Mouse (Mus musculus) cerebral cortex, adult 2 months (tissue): ENCODE results near the gene Tbc1d13.

Source experiments
- WGBS: fragments of 180-500 bp; shearing (Covaris S2); methylation state at CpG from one replicate; pipeline ENCODE4 v1.1.7; 2018; 5-methylcytosine and 5-hydroxymethylcytosine counted together

Gene Tbc1d13

DNA sequence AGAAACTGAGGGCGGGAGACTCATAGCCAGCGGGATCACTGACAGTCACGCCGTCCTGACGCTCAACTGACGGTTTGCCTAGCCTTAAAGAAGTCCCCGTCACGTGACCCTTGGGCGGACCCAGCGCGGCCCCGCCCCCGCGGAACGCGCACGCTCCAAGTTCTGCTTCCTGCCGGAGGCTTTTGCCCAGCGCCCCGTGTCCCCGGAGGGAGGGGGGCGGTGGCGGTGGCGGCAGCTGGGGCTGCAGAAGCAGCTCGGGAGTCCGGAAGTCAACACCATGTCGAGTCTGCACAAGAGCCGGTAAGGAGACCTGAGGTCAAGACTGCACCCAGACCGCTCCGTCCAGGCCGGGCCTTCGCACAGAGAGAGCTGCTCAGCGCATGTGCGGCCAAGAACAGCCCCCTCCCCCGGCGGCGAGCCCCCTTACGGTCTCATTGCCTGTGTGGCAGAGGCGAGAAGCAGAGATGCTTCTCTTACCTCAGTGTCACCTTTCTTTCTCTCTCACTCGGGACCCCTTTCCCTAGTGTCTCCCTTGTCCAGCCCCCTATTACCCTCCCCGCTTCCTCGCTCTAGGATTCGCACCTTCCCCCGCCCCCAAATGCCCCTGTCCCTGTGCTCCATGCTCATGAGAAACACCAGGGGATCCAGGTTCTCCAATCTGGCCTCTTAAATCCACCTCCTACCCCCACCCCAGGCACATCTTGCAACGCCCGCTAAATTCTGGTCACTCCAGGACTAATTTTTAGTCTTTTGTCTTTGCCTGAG lies at the start of gene Tbc1d13:
Tbc1d13 (plus strand) TSS at position 134 of the 765 bp plus-strand sequence.
- under 1% methylated on average over 46 of the region's 46 CpGs for WGBS

DNA sequence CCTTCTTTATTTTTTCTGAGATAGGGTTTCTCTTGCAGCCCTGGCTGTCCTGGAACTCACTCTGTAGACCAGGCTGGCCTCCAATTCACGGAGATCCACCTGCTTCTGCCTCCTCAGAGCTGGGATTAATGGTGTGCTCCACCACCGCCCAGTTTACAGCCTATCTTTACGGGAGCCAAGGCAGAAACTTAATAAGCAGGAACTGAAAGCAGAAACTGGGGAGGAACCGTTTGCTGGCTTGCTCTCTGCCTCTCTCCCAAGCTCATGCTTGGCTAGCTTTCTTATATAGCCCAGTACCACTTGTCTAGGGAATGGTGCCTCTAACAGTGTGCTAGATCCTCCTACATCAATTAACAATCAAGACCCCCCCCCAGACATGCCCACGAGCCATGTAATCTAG lies 49.4 kb upstream of the Tbc1d13 start:
- 62% methylated on average over 5 of the region's 5 CpGs for WGBS

DNA sequence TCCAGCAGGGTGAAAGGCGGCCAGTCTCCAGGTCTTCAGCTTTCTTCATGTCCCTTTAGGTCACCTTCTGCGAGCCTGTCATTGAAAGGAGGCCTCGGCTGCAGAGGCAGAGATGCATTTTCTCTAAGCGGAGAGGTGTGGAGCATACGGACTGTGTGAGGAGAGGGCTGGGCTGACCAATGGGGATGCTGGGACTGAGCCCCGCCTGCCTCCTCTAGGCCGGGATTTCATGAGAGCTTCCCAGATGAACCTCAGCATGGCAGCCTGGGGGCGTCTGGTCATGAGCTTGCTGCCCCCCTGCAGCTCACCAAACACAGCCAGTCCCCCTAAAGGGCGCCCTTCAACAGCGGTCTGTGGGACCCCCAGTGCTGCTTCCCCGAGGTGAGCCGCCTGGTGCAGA lies 48.9 kb upstream of the Tbc1d13 start:
- 50% methylated on average over 12 of the region's 12 CpGs for WGBS

- WGBS: 93% methylated on average over 4 of the region's 4 CpGs
Observed at GRCm38 (mm10) chr2:30087310-30087709, 46.2 kb upstream of the Tbc1d13 start.

GRCm38 (mm10) chr2:30091521-30091920 lies 42.0 kb upstream of the Tbc1d13 start:
- 92% methylated on average over 12 of the region's 12 CpGs for WGBS

- WGBS: 69% methylated on average over 6 of the region's 6 CpGs
Observed at GRCm38 (mm10) chr2:30092280-30092918, 41.1 kb upstream of the Tbc1d13 start.

DNA sequence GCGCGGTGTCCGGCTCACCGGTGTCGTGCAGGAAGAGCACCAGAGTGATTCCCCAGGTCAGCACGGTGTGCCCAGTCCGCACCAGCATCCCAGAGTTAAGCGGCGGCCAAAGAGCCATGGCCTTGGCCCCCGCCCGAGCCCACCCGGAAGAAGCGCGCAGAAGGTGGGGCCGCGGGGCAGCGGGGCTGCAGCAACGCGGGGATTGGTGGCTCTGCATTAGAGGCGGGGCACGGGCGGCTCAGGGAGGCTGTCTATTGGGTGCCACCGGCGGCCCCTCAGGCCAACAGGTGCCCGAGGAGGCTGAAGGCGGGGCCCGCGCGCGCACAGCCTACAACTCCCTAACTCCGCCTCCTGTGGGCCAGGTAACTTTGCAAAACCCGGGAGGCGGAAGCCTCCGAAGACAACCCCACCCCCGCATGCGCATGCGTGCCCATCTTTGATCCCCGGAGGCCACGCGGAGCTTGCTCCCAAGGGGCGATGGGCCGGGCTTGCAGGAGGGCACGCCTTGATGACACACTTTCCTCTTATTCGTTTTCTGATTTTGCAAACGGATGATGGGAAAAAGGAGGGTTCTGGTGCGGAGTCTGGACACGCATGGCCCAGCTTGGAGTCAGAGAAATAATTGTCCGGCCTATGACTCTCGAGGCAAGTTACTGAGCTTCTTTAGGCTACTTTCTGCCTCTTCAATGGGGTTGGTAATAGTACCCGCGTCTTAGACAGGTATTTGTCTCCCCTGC lies 39.9 kb upstream of the Tbc1d13 start, which contains the start of gene Zdhhc12:
Zdhhc12 (minus strand) TSS at position 178 of the 737 bp plus-strand sequence.
- WGBS: under 1% methylated on average over 50 of the region's 51 CpGs

DNA sequence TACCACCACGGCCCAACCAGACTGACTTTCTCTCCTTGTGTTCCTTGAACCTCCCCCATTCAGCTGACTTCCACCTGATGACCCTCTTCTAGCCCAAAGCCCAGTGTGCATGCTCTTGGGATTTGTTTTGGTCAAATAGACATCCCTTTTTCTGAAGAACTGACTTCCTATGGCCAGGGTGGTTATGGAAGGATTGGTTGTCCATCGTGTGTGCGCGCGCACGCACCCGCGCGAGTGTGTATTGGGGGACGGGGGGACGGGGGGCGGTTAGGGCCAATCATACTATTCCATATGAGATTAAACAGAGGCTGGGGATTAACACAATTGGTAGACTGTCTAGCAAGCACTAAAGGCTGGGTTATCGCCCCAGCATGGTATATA lies 39.3 kb upstream of the Tbc1d13 start:
- 3% methylated on average over 13 of the region's 13 CpGs for WGBS

DNA sequence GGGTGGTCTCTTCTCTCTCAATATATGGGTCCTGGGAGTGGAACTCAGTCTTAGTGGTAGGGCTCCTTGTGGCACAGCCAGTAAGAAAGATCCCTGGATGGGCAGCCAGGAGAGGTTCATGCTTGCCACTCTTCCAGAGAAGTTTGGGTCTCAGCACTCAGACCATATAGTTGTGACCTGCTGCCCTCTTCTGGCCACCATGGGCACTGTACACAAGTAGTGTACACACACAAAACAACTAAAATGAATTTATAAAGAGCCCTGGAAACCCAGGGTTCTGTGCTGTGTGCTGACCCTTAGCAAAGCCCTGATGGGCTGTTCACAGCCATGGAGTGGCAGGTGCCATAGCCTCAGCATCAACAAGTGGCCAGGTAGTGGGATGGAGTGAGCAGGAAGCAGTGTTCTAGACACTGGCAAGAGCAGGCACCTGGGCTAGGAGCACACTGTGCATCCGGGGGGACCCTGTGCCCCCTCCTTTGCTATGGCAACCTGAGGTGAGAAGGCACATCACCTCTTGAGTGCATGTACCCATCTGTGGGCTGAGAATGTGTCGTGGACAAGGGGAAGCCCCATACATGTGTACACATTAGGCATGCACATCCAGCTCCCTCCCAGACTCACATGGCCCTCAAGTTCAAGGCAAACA lies 37.5 kb upstream of the Tbc1d13 start:
- WGBS: 80% methylated on average over 2 of the region's 2 CpGs

DNA sequence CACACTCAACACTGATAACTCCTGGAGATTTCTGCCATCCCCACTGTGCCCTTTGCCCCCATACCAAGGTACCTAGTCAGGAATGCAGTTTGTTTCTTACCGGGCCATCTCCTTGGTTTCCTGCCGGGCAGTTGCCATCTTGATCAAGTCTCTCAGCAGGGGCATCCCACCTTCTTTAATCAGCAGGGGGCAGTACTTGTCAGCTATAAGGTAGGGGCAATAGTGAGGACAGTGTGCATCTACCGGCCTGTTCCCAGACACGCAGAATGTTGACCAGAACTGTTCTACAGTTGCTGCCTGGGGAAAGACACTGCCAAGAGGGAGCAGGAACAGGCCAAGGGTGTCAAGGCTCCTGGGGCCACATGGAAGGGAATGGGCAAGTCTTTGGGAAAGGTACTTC lies 33.3 kb upstream of the Tbc1d13 start:
- 66% methylated on average over 4 of the region's 4 CpGs for WGBS

DNA sequence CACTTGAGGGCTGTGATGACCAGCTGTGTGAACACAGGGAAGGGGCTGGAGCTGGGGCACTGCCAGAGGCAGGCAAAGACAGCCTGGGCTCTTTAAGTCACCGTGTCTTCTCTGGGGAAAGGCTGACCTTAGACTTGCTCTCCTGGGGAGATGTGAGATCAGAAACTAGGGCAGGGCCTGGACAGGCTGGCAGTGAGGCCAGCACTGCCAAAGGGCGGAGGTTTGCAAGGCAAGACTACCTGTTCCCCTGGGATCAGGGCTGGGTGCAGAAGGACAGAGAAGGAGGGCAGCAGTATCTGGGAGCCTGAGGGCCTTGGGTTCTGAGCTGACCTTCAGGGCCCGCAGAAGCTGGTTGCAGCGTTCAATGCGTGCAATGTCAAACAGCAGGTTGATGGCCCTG lies 25.9 kb upstream of the Tbc1d13 start:
- WGBS: 94% methylated on average over 5 of the region's 5 CpGs

GRCm38 (mm10) chr2:30108260-30108659 lies 25.3 kb upstream of the Tbc1d13 start:
- WGBS: 86% methylated on average over 4 of the region's 4 CpGs

GRCm38 (mm10) chr2:30111500-30111899 lies 22.0 kb upstream of the Tbc1d13 start:
- WGBS: 98% methylated on average over 2 of the region's 2 CpGs

DNA sequence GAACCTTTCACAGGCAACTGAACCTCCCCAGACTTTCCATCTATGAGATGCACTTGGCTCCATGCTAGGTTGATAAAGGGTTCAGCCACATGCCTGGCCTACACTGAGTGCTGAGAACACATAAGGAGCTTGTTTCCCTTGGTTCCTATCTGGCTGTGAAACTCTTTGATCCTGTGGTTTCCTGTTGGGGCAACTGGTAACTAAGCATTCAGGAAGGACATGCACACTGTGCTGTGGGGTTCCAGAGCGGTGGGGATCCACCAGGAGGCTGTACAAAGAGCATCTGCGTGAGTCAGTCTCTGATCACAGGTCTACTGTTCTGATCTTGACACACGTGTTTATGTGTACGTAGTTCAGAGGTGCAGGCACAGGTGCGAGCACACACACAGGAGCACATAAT lies 21.0 kb upstream of the Tbc1d13 start:
- WGBS: 74% methylated on average over 5 of the region's 5 CpGs

DNA sequence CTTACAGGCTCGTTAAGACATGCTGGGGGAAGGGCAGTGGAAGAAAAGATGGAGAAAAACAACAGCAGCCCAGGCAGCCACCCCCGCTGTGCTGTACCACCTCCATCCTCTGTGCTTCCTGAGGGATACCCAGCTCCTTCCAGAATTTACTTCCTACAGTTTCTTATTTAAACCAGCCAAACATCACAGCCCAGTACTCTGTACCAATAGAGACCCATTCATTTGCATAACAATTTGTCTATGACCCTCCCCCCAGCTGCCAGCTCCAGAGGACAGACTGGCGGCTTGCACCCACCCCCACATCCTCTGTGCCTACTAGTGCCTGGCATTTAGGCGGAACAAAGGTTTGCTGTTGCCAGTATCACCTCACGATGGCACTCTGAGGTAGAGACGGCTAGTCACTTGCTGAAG lies 13.9 kb upstream of the Tbc1d13 start:
- 12% methylated on average over 6 of the region's 6 CpGs for WGBS

DNA sequence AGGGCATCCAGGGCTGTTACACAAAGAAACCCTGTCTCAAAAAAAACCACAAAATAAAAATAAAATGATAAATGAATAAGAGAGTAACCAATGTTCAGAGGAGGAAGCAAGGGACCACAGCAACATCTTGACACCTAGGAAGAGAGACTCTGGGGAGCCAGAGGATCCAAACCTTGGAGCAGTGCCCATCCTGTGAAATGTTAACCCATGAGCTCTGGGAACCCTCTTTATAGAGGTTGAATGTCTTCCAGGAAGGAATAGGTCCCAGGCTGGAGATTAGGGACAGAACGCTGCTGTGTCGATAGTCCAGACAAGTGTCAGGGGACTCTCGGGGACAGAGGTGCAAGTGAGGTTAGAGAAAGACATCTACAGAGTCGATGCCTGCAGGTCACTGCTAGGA lies 13.3 kb upstream of the Tbc1d13 start:
- 64% methylated on average over 4 of the region's 4 CpGs for WGBS

GRCm38 (mm10) chr2:30122766-30123165 lies 10.8 kb upstream of the Tbc1d13 start:
- WGBS: 51% methylated on average over 5 of the region's 5 CpGs

GRCm38 (mm10) chr2:30123729-30124471 lies 9.6 kb upstream of the Tbc1d13 start:
- 1% methylated on average over 44 of the region's 44 CpGs for WGBS

DNA sequence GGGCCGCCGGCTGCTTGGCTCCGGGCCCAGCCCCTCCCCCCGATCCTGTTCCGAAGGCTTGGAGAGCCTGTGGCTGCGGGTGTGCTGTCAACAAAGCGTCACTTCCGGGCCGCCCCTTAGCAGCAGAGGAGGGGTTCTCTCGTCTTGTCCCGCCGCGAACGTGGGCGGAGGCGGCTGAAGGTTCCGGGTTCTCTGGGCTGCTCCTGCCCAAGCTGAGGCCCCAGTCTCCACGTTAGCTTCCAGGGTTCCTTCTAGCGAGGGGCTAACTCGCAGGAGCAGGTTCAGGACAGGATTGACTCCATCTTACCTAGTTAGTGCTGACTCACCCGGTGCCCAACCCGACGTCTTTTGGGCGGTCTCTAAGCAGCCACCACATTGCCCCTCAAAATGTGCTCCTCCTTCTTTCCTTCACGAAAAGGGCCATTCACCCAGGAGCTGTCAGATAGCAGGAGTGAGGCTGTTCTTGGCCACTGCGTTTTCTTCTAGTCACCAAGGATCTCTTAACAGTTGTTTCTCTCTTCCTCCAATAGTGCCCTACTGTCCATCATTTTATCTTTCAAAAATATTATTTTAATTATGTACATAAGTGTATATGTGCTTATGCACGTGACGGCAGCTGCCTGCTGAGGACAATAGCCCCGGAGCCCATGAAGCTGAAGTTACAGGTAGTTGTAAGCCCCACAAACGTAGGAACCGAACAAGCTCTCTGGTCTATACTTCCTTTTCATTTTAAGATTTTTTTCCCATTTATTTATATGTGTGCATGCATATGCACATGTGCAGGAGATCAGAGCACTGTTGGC lies 8.9 kb upstream of the Tbc1d13 start, which contains the start of gene Zer1:
Zer1 (minus strand) TSS at position 114 of the 803 bp plus-strand sequence.
- WGBS: 5% methylated on average over 31 of the region's 31 CpGs

DNA sequence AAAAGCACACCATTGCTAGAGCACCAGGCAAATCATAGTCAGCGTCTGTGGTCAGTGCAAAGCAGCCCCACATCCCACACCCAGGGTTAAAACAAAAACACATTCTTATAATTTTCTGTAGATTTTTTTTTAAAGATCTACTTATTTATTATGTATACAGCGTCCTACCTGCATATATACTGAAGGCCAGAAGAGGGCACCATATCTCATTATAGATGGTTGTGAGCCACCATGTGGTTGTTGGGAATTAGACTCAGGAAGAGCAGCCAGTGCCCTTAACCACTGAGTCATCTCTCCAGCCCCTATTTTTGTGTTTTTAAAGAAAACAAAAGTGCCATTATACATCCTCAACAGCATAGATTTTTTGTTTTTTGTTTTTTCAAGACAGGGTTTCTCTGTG lies 4.8 kb upstream of the Tbc1d13 start:
- 30% methylated on average over 2 of the region's 2 CpGs for WGBS
